Mouse (Mus musculus) liver, postnatal 0 days (tissue): ENCODE results near the gene Tcp10a. TPM values are rescaled to one million over a fixed set of nuclear protein-coding genes. Genes with fewer than 3 reads are reported as not detected.
"Not testable (repeated sequence)": the region's sequence is repeated elsewhere in the genome, so short reads cannot be mapped to it uniquely, and the experiment has no call there.

Experiments used
- ATAC-seq: fragments of 200-750 bp; cut with Nextera tagmentation; 2 replicates; pipeline ENCODE4 v1.8.0; 2017; ENCODE audit warnings: mild to moderate bottlenecking, moderate library complexity
- DNase-seq: peaks from one replicate; pipeline ENCODE4 v3.0.0-alpha.2; 2016
- H3K27ac ChIP-seq: fragments of 300-500 bp; sonication (generic); 2 replicates; pipeline ENCODE4 v1.5.1; 2014; ENCODE audit warnings: antibody characterized with exemption, moderate library complexity, mild to moderate bottlenecking, low read depth
- H3K27me3 ChIP-seq: fragments of 300-500 bp; sonication (generic); 2 replicates; pipeline ENCODE4 v1.6.1; 2014; ENCODE audit warnings: low read length, control low read depth, mixed read lengths; ENCODE audit not compliant: insufficient read depth
- H3K36me3 ChIP-seq: fragments of 300-500 bp; sonication (generic); replicated peaks from 2 replicates; pipeline ENCODE4 v1.6.1; 2014; ENCODE audit warnings: mild to moderate bottlenecking, control low read depth, low read length, moderate library complexity, mixed read lengths; ENCODE audit not compliant: insufficient read depth
- H3K4me1 ChIP-seq: fragments of 300-500 bp; sonication (generic); 2 replicates; pipeline ENCODE4 v1.6.1; 2014; ENCODE audit warnings: antibody characterized with exemption, mild to moderate bottlenecking, control low read depth; ENCODE audit not compliant: insufficient read depth
- H3K4me2 ChIP-seq: fragments of 300-500 bp; sonication (generic); 2 replicates; pipeline ENCODE4 v1.6.1; 2014; ENCODE audit warnings: low read depth, mild to moderate bottlenecking, low read length, moderate library complexity, mixed read lengths
- H3K4me3 ChIP-seq: fragments of 300-500 bp; sonication (generic); 2 replicates; pipeline ENCODE4 v1.5.1; 2014; ENCODE audit warnings: low read depth, low read length
- H3K9ac ChIP-seq: fragments of 300-500 bp; sonication (generic); replicated peaks from 2 replicates; pipeline ENCODE4 v1.6.1; 2014; ENCODE audit warnings: mild to moderate bottlenecking, moderate library complexity
- H3K9me3 ChIP-seq: fragments of 300-500 bp; sonication (generic); 2 replicates; pipeline ENCODE4 v1.6.1; 2016; ENCODE audit warnings: mild to moderate bottlenecking, control low read depth, low read length, mixed read lengths
- CTCF ChIP-seq: sonication (generic); IDR thresholded peaks from 2 replicates; pipeline ENCODE4 v1.5.1; 2016; ENCODE audit warnings: antibody characterized with exemption, low read depth
- EP300 ChIP-seq: IDR thresholded peaks from 2 replicates; pipeline ENCODE4 v1.6.1; 2016; ENCODE audit warnings: antibody characterized with exemption, low read depth, mild to moderate bottlenecking
- WGBS: fragments of 180-500 bp; shearing (Covaris S2); extraction: QIAGEN DNeasy Blood & Tissue Kit; methylation state at CpG from one replicate; pipeline ENCODE4 v1.1.7; 2014; ENCODE audit not compliant: insufficient replicate concordance; 5-methylcytosine and 5-hydroxymethylcytosine counted together
- polyA plus RNA-seq: library from polyadenylated mRNA; unstranded; fragments of >200 nt; fragmentation: Nextera tagmentation; extraction: Ambion mirVana; gene quantifications from 2 replicates; pipeline ENCODE4 v1.2.1, GENCODE M21; 2015

Gene Tcp10a
- polyA plus RNA-seq, result not detected in 2 replicates

GRCm38 (mm10) chr17:7324346-7324745, at the start of gene Tcp10a:
Tcp10a (plus strand) TSS chr17:7324646.
- not testable (repeated sequence) for DNase-seq, H3K9ac ChIP-seq, H3K4me2 ChIP-seq, H3K27ac ChIP-seq, ATAC-seq, H3K4me3 ChIP-seq, H3K9me3 ChIP-seq, H3K36me3 ChIP-seq, H3K4me1 ChIP-seq, H3K27me3 ChIP-seq
- WGBS, result 83% methylated on average over 3 of the region's 5 CpGs

GRCm38 (mm10) chr17:7278702-7279242, 45.7 kb upstream of the Tcp10a start:
- H3K9ac ChIP-seq, result no peak overlapping the region
- H3K4me2 ChIP-seq, result no peak overlapping the region
- H3K27ac ChIP-seq, result no peak overlapping the region
- no peaks in the 10 kb centered on the region for H3K27me3 ChIP-seq
- ATAC-seq, result no peak
- H3K36me3 ChIP-seq, result no peaks in the 10 kb centered on the region
- no peak overlapping the region for H3K4me3 ChIP-seq
- no peak for DNase-seq
- H3K4me1 ChIP-seq, result no peaks in the 10 kb centered on the region
- TF ChIP-seq CTCF (no peak), EP300 (no peak)
- no peaks in the 10 kb centered on the region for H3K9me3 ChIP-seq
- 83% methylated on average over 15 of the region's 15 CpGs for WGBS

DNA sequence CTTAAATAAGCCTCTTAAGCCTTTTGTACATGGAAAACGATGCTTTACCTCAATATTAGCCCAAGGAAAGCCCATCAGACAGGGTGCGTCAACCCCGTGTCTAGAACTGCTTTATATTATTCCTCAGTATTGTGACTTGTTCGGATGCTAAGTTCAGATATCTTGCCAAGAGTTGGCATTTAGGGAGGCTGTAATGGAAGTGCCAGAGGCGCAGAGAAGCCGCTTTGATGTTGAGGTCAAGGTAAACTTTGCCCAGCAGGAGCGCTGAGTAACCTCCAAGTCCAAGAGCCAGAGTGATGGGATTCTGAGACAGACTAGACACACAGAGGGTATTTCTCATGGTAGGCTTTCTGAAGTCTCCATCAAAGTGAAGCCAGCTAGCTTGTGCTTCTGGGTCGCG, 45.2 kb upstream of the Tcp10a start:
- ATAC-seq, result no peak
- Histone ChIP-seq H3K27me3 (no peaks in the 10 kb centered on the region), H3K9ac (no peak overlapping the region), H3K4me2 (no peak overlapping the region), H3K36me3 (no peaks in the 10 kb centered on the region), H3K9me3 (no peaks in the 10 kb centered on the region), H3K4me3 (no peak overlapping the region), H3K4me1 (no peaks in the 10 kb centered on the region), H3K27ac (no peak overlapping the region)
- no peak for DNase-seq
- 91% methylated on average over 9 of the region's 9 CpGs for WGBS
- no peak for TF ChIP-seq CTCF
- no peak for TF ChIP-seq EP300

DNA sequence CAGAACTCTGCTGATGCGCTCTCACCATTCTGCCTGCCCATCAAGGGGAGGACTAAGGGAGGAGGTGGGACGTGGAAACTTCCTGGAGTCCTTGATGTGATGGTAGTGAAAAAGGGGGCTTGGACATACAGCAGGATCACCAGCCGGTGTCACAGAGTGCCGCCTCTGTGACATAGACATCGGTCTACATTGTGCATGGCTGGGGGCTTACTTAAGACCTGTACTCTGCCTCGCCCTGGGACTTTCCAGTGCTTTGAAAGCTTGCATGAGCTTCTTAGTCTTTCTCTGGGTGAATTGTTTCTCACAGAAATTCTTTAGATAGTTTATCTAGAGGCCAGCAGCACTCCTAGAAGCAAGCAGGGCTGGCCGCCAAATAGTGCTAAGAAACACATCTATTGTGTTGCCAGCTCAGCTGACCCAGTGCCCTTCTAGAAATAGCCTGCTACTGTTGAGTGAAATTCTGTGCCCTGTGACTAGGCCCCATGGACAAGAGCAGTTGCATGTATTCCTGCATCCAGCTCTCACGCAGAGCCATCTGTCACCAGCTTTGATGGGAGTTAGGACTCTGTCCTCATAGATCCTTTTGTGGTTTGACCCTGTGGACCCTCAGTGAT, 40.0 kb upstream of the Tcp10a start:
- TF ChIP-seq EP300 (no peak), CTCF (no peak)
- Histone ChIP-seq H3K36me3 (no peaks in the 10 kb centered on the region), H3K4me1 (no peaks in the 10 kb centered on the region), H3K9ac (no peak overlapping the region), H3K4me2 (no peak overlapping the region), H3K9me3 (no peaks in the 10 kb centered on the region), H3K27me3 (no peaks in the 10 kb centered on the region), H3K27ac (no peak overlapping the region), H3K4me3 (no peak overlapping the region)
- ATAC-seq (no peak), DNase-seq (no peak)
- WGBS, result 74% methylated on average over 8 of the region's 8 CpGs

- ATAC-seq (no peak), DNase-seq (no peak)
- 82% methylated on average over 12 of the region's 12 CpGs for WGBS
These were observed 39.2 kb upstream of the Tcp10a start for GRCm38 (mm10) chr17:7285292-7285691.

GRCm38 (mm10) chr17:7286422-7287050, 37.9 kb upstream of the Tcp10a start:
- WGBS, result 83% methylated on average over 12 of the region's 12 CpGs

More at GRCm38 (mm10) chr17:7285292-7285691, 39.2 kb upstream of the Tcp10a start:
- Histone ChIP-seq H3K36me3 (no peaks in the 10 kb centered on the region), H3K27me3 (no peaks in the 10 kb centered on the region), H3K9ac (no peak overlapping the region), H3K4me1 (no peaks in the 10 kb centered on the region), H3K9me3 (no peaks in the 10 kb centered on the region), H3K27ac (no peak overlapping the region), H3K4me3 (no peak overlapping the region), H3K4me2 (no peak overlapping the region)
- no peak for TF ChIP-seq EP300
- TF ChIP-seq CTCF, result no peak

More at GRCm38 (mm10) chr17:7286422-7287050, 37.9 kb upstream of the Tcp10a start:
- no peak for ATAC-seq
- H3K4me1 ChIP-seq, result no peaks in the 10 kb centered on the region
- H3K36me3 ChIP-seq, result no peaks in the 10 kb centered on the region
- no peak overlapping the region for H3K9ac ChIP-seq
- no peaks in the 10 kb centered on the region for H3K9me3 ChIP-seq
- H3K4me2 ChIP-seq, result no peak overlapping the region
- no peak overlapping the region for H3K27ac ChIP-seq
- TF ChIP-seq CTCF (no peak), EP300 (no peak)
- no peaks in the 10 kb centered on the region for H3K27me3 ChIP-seq
- DNase-seq, result no peak
- no peak overlapping the region for H3K4me3 ChIP-seq
